Mouse (Mus musculus) heart, postnatal 25 days (tissue): ENCODE measurements around the gene Clec10a. TPM values are rescaled to one million over a fixed set of nuclear protein-coding genes. Genes with fewer than 3 reads are reported as not detected.
"Not testable (repeated sequence)": the region's sequence is repeated elsewhere in the genome, so short reads cannot be mapped to it uniquely, and the experiment has no call there.

Source experiments
- DNase-seq: peaks from one replicate; pipeline ENCODE4 v3.0.0; 2022; ENCODE audit warnings: low spot score
- intact Hi-C: fragments of 180-260 bp; cut with DNase I; formaldehyde crosslinking; loops from one replicate; pipeline ENCODE4 v1.15.1; 2025
- total RNA-seq, 2 experiments: library from RNA; stranded (reverse); gene quantifications; 2 replicates each; pipeline ENCODE4 v1.2.3; 2021

The Clec10a gene
- total RNA-seq = 1 to 10 TPM; 2.0 to 2.3 TPM

- intact Hi-C loops, DNase-seq: not testable (repeated sequence)
Measured at GRCm38 (mm10) chr11:70155897-70156296, at the start of gene Clec10a. Clec10a (plus strand) TSS chr11:70156197.

GRCm38 (mm10) chr11:70107085-70107484 is 48.9 kb upstream of the Clec10a start:
- no peak for DNase-seq
- intact Hi-C loops = no loop called here

GRCm38 (mm10) chr11:70110146-70110545 is 45.9 kb upstream of the Clec10a start:
- intact Hi-C loops = no loop called here
- no peak for DNase-seq

- intact Hi-C loops = no loop called here
- DNase-seq = no peak
Measured at GRCm38 (mm10) chr11:70114562-70114961, 41.4 kb upstream of the Clec10a start.

- intact Hi-C loops = no loop called here
- no peak for DNase-seq
Measured at GRCm38 (mm10) chr11:70115901-70116300, 40.1 kb upstream of the Clec10a start.

GRCm38 (mm10) chr11:70129926-70130379 is 26.0 kb upstream of the Clec10a start, which contains the start of gene Mgl2:
Mgl2 (plus strand) TSS chr11:70130329.
- intact Hi-C loops = no loop called here
- DNase-seq = no peak

- intact Hi-C loops, DNase-seq: not testable (repeated sequence)
Measured at GRCm38 (mm10) chr11:70135001-70135400, 21.0 kb upstream of the Clec10a start.

- intact Hi-C loops = not testable (repeated sequence)
Measured at GRCm38 (mm10) chr11:70135925-70136324, 20.1 kb upstream of the Clec10a start.

GRCm38 (mm10) chr11:70139171-70139570 is 16.8 kb upstream of the Clec10a start:
- no peak for DNase-seq
- intact Hi-C loops = no loop called here

More at GRCm38 (mm10) chr11:70135925-70136324, 20.1 kb upstream of the Clec10a start:
- not testable (repeated sequence) for DNase-seq

GRCm38 (mm10) chr11:70151072-70151471 is 4.9 kb upstream of the Clec10a start:
- intact Hi-C loops = no loop called here
- DNase-seq = no peak

GRCm38 (mm10) chr11:70162336-70162735 is 6.3 kb downstream of the Clec10a start:
- DNase-seq = no peak
- intact Hi-C loops = no loop called here

GRCm38 (mm10) chr11:70165972-70166921 is 10.2 kb downstream of the Clec10a start:
- intact Hi-C loops = no loop called here
- DNase-seq = no peak

- no peak for DNase-seq
- intact Hi-C loops = no loop called here
Measured at GRCm38 (mm10) chr11:70168136-70168535, 12.1 kb downstream of the Clec10a start.

- DNase-seq, intact Hi-C loops: not testable (repeated sequence)
Measured at GRCm38 (mm10) chr11:70169471-70169870, 13.5 kb downstream of the Clec10a start.

- DNase-seq = no peak
- intact Hi-C loops = no loop called here
Measured at GRCm38 (mm10) chr11:70170291-70170690, 14.3 kb downstream of the Clec10a start.

GRCm38 (mm10) chr11:70171181-70171580 is 15.2 kb downstream of the Clec10a start:
- intact Hi-C loops = no loop called here
- DNase-seq = no peak

- no peak for DNase-seq
- intact Hi-C loops = no loop called here
Measured at GRCm38 (mm10) chr11:70171847-70172246, 15.8 kb downstream of the Clec10a start.

GRCm38 (mm10) chr11:70172298-70172697 is 16.3 kb downstream of the Clec10a start:
- intact Hi-C loops = no loop called here
- DNase-seq = no peak

GRCm38 (mm10) chr11:70174491-70174890 is 18.5 kb downstream of the Clec10a start:
- intact Hi-C loops = no loop called here
- DNase-seq = no peak

- no peak for DNase-seq
- intact Hi-C loops = no loop called here
Measured at GRCm38 (mm10) chr11:70177647-70178046, 21.6 kb downstream of the Clec10a start.

GRCm38 (mm10) chr11:70178311-70178710 is 22.3 kb downstream of the Clec10a start:
- DNase-seq = no peak
- intact Hi-C loops = no loop called here
